ENCODE assay signal across 8 mouse cellular contexts in the genomic region with DNA sequence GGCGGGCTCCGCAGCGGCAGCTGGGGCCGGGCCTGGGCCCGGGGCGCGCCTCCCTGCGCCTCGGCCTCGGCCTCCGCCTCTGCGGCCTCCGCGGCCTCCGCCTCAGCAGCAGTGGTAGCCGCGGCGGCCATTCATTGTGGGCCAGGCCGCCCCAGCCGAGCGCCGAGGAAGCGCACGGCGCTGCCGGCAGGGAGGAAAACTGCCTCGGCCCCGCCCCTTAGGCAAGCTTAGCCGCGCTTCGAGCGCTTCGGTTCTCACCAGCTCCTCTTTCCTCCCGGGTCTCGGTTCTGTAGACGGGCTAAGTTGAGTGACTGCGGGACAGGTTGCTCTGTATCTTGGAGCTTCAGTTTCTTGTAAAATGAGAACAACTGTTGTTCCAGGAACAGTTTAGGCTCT. TPM values are rescaled to one million over a fixed set of nuclear protein-coding genes. Genes with fewer than 3 reads are reported as not detected.
A peak's percentile ranks its signal among the peaks of the same experiment; 100 is the strongest.
DNase-seq lines count a peak whose midpoint lies in the region; ATAC-seq and TF ChIP-seq lines count a peak whose summit lies in the region.

Nacc1 (minus strand) TSS at position 158 of the 396 bp plus-strand sequence.

- TF ChIP-seq CTCF in layer of hippocampus, adult 2 months (conservative IDR thresholded peaks at IDR 0.05), result peak; percentile 49
- 0 out of 2 replicates have a peak, but pooled peaks have one; percentile 12 for TF ChIP-seq CTCF in lung, embryonic 14.5 days (IDR thresholded peaks at IDR 0.05; ENCODE audit: low read depth)

- H3K36me3 ChIP-seq in forebrain, embryonic 15.5 days, result peaks cover 13% of the 10 kb centered on the region; the same call in 1 of the 2 replicates
- peaks cover 28% of the 10 kb centered on the region for H3K36me3 ChIP-seq in lung, embryonic 14.5 days (ENCODE audit: insufficient read depth)

- H3K4me2 ChIP-seq in forebrain, embryonic 15.5 days (replicated peaks), result peak within 1 kb of the TSS; percentile 87
- H3K4me2 ChIP-seq in lung, embryonic 14.5 days, result peak within 1 kb of the TSS; percentile 93

- under 1% methylated on average over 37 of the region's 37 CpGs for WGBS in forebrain, embryonic 15.5 days
- under 1% methylated on average over 24 of the region's 37 CpGs for WGBS in lung, embryonic 14.5 days

- peak; percentile 91 for DNase-seq in ES-CJ7 (ENCODE audit: low read depth, low spot score)
- peak; percentile 82 for DNase-seq in cerebellum, adult 11 months
- DNase-seq in heart, postnatal 25 days (ENCODE audit: low spot score), result peak; percentile 71
- DNase-seq in layer of hippocampus, adult 2 months (ENCODE audit: low spot score in 2 of 2), result peak; percentile 85 to 88
- DNase-seq in lung, embryonic 14.5 days, result peak; percentile 96
- peak; percentile 87 for DNase-seq in thymus, postnatal 0 days (ENCODE audit: low spot score)

- peaks cover 46% of the 10 kb centered on the region for H3K4me1 ChIP-seq in forebrain, embryonic 15.5 days
- peaks cover 11% of the 10 kb centered on the region for H3K4me1 ChIP-seq in lung, embryonic 14.5 days (ENCODE audit: insufficient read depth)

- H3K9ac ChIP-seq in forebrain, embryonic 15.5 days (replicated peaks), result peak within 1 kb of the TSS; percentile 99
- H3K9ac ChIP-seq in lung, embryonic 14.5 days, result peak within 1 kb of the TSS; percentile 99

- ATAC-seq in forebrain, embryonic 15.5 days (replicated peaks), result peak; percentile 86
- peak; percentile 82 for ATAC-seq in lung, embryonic 14.5 days (ENCODE audit: insufficient read depth)
- peak; percentile 74 for ATAC-seq in neutrophil, adult 5-6 weeks (ENCODE audit: extremely low read depth, insufficient number of reproducible peaks, low FRiP score, poor library complexity, severe bottlenecking)

- no peaks in the 10 kb centered on the region for H3K9me3 ChIP-seq in forebrain, embryonic 15.5 days
- no peaks in the 10 kb centered on the region for H3K9me3 ChIP-seq in lung, embryonic 14.5 days (ENCODE audit: low read depth, low read length)

- H3K27me3 ChIP-seq in forebrain, embryonic 15.5 days, result no peaks in the 10 kb centered on the region
- no peaks in the 10 kb centered on the region for H3K27me3 ChIP-seq in lung, embryonic 14.5 days (ENCODE audit: insufficient read depth, low read length)

- intact Hi-C loops in heart, postnatal 25 days (cut with DNase I), result loop anchor here (2.0 to 5.0 kb wide), 2 partner anchors 21 to 50 kb away; no protein-coding TSS in a partner anchor

- peak within 1 kb of the TSS; percentile 98 for H3K4me3 ChIP-seq in forebrain, embryonic 15.5 days
- peak within 1 kb of the TSS; percentile 87 for H3K4me3 ChIP-seq in layer of hippocampus, adult 2 months
- H3K4me3 ChIP-seq in lung, embryonic 14.5 days (ENCODE audit: low read depth, low read length), result peak within 1 kb of the TSS; percentile 100

- peak within 1 kb of the TSS; percentile 88 for H3K27ac ChIP-seq in forebrain, embryonic 15.5 days (replicated peaks)
- peak within 1 kb of the TSS; percentile 97 for H3K27ac ChIP-seq in layer of hippocampus, adult 2 months
- H3K27ac ChIP-seq in lung, embryonic 14.5 days (ENCODE audit: low read depth), result peak within 1 kb of the TSS; percentile 96

RNA-seq across cellular contexts. Expression of gene Nacc1, which starts in this region (rescaled TPM):
- 15.5 and 16.4 TPM in 2 replicates for polyA plus RNA-seq in forebrain, embryonic 15.5 days (2015; fragmentation: Nextera tagmentation; extraction: Ambion mirVana)
- total RNA-seq in heart, postnatal 25 days (2021), result 10 to 100 TPM; 32.0 to 32.6 TPM
- total RNA-seq in layer of hippocampus, adult 2 months (2021), result 10 to 100 TPM; 91.8 to 93.9 TPM
- polyA plus RNA-seq in lung, embryonic 14.5 days (2014; fragmentation: Nextera tagmentation; extraction: Ambion mirVana), result 29.8 and 33.8 TPM in 2 replicates
- total RNA-seq in neutrophil, adult 5-6 weeks (2017), result 30.2 and 33.9 TPM in 2 replicates
- polyA plus RNA-seq in thymus, postnatal 0 days (2015; fragmentation: Nextera tagmentation; extraction: Ambion mirVana), result 12.1 TPM in 2 replicates

Comparison
In these comparisons a context has a peak if more than half of its experiments do, and no peak if none do; other contexts are left out.
1. Peak in every context shown above with its lines: DNase-seq, ATAC-seq, H3K4me3 ChIP-seq and H3K27ac ChIP-seq.